Mouse (Mus musculus): ENCODE results near the gene Farp1. TPM values are rescaled to one million over a fixed set of nuclear protein-coding genes. Genes with fewer than 3 reads are reported as not detected.

Farp1 gene
- polyA plus RNA-seq, 1 experiment from 2014 or later = 2.3 TPM

- Histone ChIP-seq H3K27me3 (ENCODE audit: insufficient read depth, low read length) (no peaks in the 10 kb centered on the region), H3K9me3 (ENCODE audit: low read length) (no peaks in the 10 kb centered on the region), H3K36me3 (replicated peaks; ENCODE audit: insufficient read depth, low read length) (peaks cover 11% of the 10 kb centered on the region), H3K9ac (replicated peaks) (no peak overlapping the region), H3K27ac (ENCODE audit: low read depth) (no peak overlapping the region), H3K4me3 (ENCODE audit: low read depth, low read length) (no peak overlapping the region), H3K4me1 (ENCODE audit: insufficient read depth) (no peaks in the 10 kb centered on the region), H3K4me2 (ENCODE audit: low read depth, low read length) (no peak overlapping the region)
- ATAC-seq = no peak
- 88% methylated on average over 1 of the region's 1 CpGs for WGBS (ENCODE audit: insufficient replicate concordance)
- TF ChIP-seq CTCF (IDR thresholded peaks at IDR 0.05; ENCODE audit: low read depth) (no peak), EP300 (IDR thresholded peaks at IDR 0.05; ENCODE audit: low read depth) (no peak)
- DNase-seq = no peak
Observed at GRCm38 (mm10) chr14:121220040-121220322, 185.0 kb downstream of the Farp1 start.

GRCm38 (mm10) chr14:121220723-121221122, 185.7 kb downstream of the Farp1 start:
- H3K36me3 ChIP-seq (replicated peaks; ENCODE audit: insufficient read depth, low read length) = peaks cover 11% of the 10 kb centered on the region
- WGBS (ENCODE audit: insufficient replicate concordance) = 77% methylated on average over 5 of the region's 5 CpGs
- H3K27me3 ChIP-seq (ENCODE audit: insufficient read depth, low read length) = no peaks in the 10 kb centered on the region
- TF ChIP-seq EP300 (IDR thresholded peaks at IDR 0.05; ENCODE audit: low read depth) (no peak), CTCF (IDR thresholded peaks at IDR 0.05; ENCODE audit: low read depth) (peak; percentile 66)
- H3K27ac ChIP-seq (ENCODE audit: low read depth) = no peak overlapping the region
- ATAC-seq (no peak), DNase-seq (peak; percentile 46)
- H3K4me2 ChIP-seq (ENCODE audit: low read depth, low read length) = no peak overlapping the region
- no peaks in the 10 kb centered on the region for H3K9me3 ChIP-seq (ENCODE audit: low read length)
- no peak overlapping the region for H3K4me3 ChIP-seq (ENCODE audit: low read depth, low read length)
- no peaks in the 10 kb centered on the region for H3K4me1 ChIP-seq (ENCODE audit: insufficient read depth)
- no peak overlapping the region for H3K9ac ChIP-seq (replicated peaks)

- Histone ChIP-seq H3K4me1 (ENCODE audit: insufficient read depth) (no peaks in the 10 kb centered on the region), H3K4me3 (ENCODE audit: low read depth, low read length) (no peak overlapping the region), H3K9me3 (ENCODE audit: low read length) (no peaks in the 10 kb centered on the region), H3K4me2 (ENCODE audit: low read depth, low read length) (no peak overlapping the region), H3K36me3 (replicated peaks; ENCODE audit: insufficient read depth, low read length) (peaks cover 11% of the 10 kb centered on the region), H3K27me3 (ENCODE audit: insufficient read depth, low read length) (no peaks in the 10 kb centered on the region), H3K9ac (replicated peaks) (no peak overlapping the region), H3K27ac (ENCODE audit: low read depth) (no peak overlapping the region)
- ATAC-seq = no peak
- no peak for DNase-seq
- WGBS (ENCODE audit: insufficient replicate concordance) = 67% methylated on average over 11 of the region's 11 CpGs
- no peak for TF ChIP-seq CTCF (IDR thresholded peaks at IDR 0.05; ENCODE audit: low read depth)
- TF ChIP-seq EP300 (IDR thresholded peaks at IDR 0.05; ENCODE audit: low read depth) = peak; percentile 38; the same call in 1 of the 2 replicates
Observed at GRCm38 (mm10) chr14:121225804-121226203, 190.8 kb downstream of the Farp1 start.

GRCm38 (mm10) chr14:121229036-121229773, 194.2 kb downstream of the Farp1 start:
- TF ChIP-seq EP300 (IDR thresholded peaks at IDR 0.05; ENCODE audit: low read depth) (no peak), CTCF (IDR thresholded peaks at IDR 0.05; ENCODE audit: low read depth) (no peak)
- WGBS (ENCODE audit: insufficient replicate concordance) = 71% methylated on average over 9 of the region's 9 CpGs
- peaks cover 5% of the 10 kb centered on the region; the same call in 1 of the 2 replicates for H3K36me3 ChIP-seq (replicated peaks; ENCODE audit: insufficient read depth, low read length)
- no peak overlapping the region for H3K27ac ChIP-seq (ENCODE audit: low read depth)
- no peaks in the 10 kb centered on the region for H3K27me3 ChIP-seq (ENCODE audit: insufficient read depth, low read length)
- H3K4me1 ChIP-seq (ENCODE audit: insufficient read depth) = no peaks in the 10 kb centered on the region
- H3K9me3 ChIP-seq (ENCODE audit: low read length) = no peaks in the 10 kb centered on the region
- no peak overlapping the region for H3K4me3 ChIP-seq (ENCODE audit: low read depth, low read length)
- no peak overlapping the region for H3K4me2 ChIP-seq (ENCODE audit: low read depth, low read length)
- H3K9ac ChIP-seq (replicated peaks) = no peak overlapping the region
- ATAC-seq (no peak), DNase-seq (no peak)

- ATAC-seq (no peak), DNase-seq (no peak)
- H3K9me3 ChIP-seq (ENCODE audit: low read length) = no peaks in the 10 kb centered on the region
- no peak overlapping the region for H3K27ac ChIP-seq (ENCODE audit: low read depth)
- 78% methylated on average over 8 of the region's 8 CpGs for WGBS (ENCODE audit: insufficient replicate concordance)
- H3K9ac ChIP-seq (replicated peaks) = no peak overlapping the region
- no peak for TF ChIP-seq CTCF (IDR thresholded peaks at IDR 0.05; ENCODE audit: low read depth)
- TF ChIP-seq EP300 (IDR thresholded peaks at IDR 0.05; ENCODE audit: low read depth) = no peak
- no peak overlapping the region for H3K4me3 ChIP-seq (ENCODE audit: low read depth, low read length)
- no peak overlapping the region for H3K4me2 ChIP-seq (ENCODE audit: low read depth, low read length)
- peaks cover 5% of the 10 kb centered on the region; the same call in 1 of the 2 replicates for H3K36me3 ChIP-seq (replicated peaks; ENCODE audit: insufficient read depth, low read length)
- H3K4me1 ChIP-seq (ENCODE audit: insufficient read depth) = no peaks in the 10 kb centered on the region
- no peaks in the 10 kb centered on the region for H3K27me3 ChIP-seq (ENCODE audit: insufficient read depth, low read length)
Observed at GRCm38 (mm10) chr14:121231232-121231631, 196.2 kb downstream of the Farp1 start.

GRCm38 (mm10) chr14:121234741-121235307, 199.8 kb downstream of the Farp1 start:
- Histone ChIP-seq H3K4me3 (ENCODE audit: low read depth, low read length) (no peak overlapping the region), H3K27me3 (ENCODE audit: insufficient read depth, low read length) (no peaks in the 10 kb centered on the region), H3K9ac (replicated peaks) (no peak overlapping the region), H3K27ac (ENCODE audit: low read depth) (no peak overlapping the region), H3K4me1 (ENCODE audit: insufficient read depth) (peaks cover 9% of the 10 kb centered on the region), H3K9me3 (ENCODE audit: low read length) (no peaks in the 10 kb centered on the region), H3K4me2 (ENCODE audit: low read depth, low read length) (no peak overlapping the region), H3K36me3 (replicated peaks; ENCODE audit: insufficient read depth, low read length) (peaks cover 5% of the 10 kb centered on the region; the same call in 1 of the 2 replicates)
- 79% methylated on average over 12 of the region's 12 CpGs for WGBS (ENCODE audit: insufficient replicate concordance)
- TF ChIP-seq EP300 (IDR thresholded peaks at IDR 0.05; ENCODE audit: low read depth) (no peak), CTCF (IDR thresholded peaks at IDR 0.05; ENCODE audit: low read depth) (no peak)
- DNase-seq = no peak
- no peak for ATAC-seq
